Mouse (Mus musculus): ENCODE results near the gene Hist1h2ad. TPM values are rescaled to one million over a fixed set of nuclear protein-coding genes. Genes with fewer than 3 reads are reported as not detected.

Gene Hist1h2ad
- polyA plus RNA-seq, 1 experiment, result 76.8 TPM

- Histone ChIP-seq H3K27me3 (ENCODE audit: control insufficient read depth, insufficient read depth, low read length) (no peaks in the 10 kb centered on the region), H3K27ac (ENCODE audit: control insufficient read depth, insufficient read depth, low read length) (no peak overlapping the region; the same call in 1 of the 2 replicates), H3K4me3 (ENCODE audit: control insufficient read depth, insufficient read depth, low read length) (no peak overlapping the region), H3K36me3 (ENCODE audit: control insufficient read depth, insufficient read depth, low read length) (no peaks in the 10 kb centered on the region), H3K4me1 (replicated peaks; ENCODE audit: control insufficient read depth, insufficient read depth, low read length) (peaks cover 3% of the 10 kb centered on the region)
- TF ChIP-seq POLR2A (IDR thresholded peaks at IDR 0.05; ENCODE audit: control insufficient read depth, extremely low read depth, insufficient read depth, low read length, poor library complexity) (no peak), CTCF (IDR thresholded peaks at IDR 0.05; ENCODE audit: borderline replicate concordance, control insufficient read depth, extremely low read depth, insufficient read depth, low read length, poor library complexity) (no peak)
- WGBS, result 53% methylated on average over 7 of the region's 7 CpGs
- no peak for DNase-seq
Observed at GRCm38 (mm10) chr13:23576351-23576881, 2.2 kb downstream of the Hist1h2ad start.

- 69% methylated on average over 6 of the region's 6 CpGs for WGBS
- DNase-seq, result no peak
- Histone ChIP-seq H3K27me3 (ENCODE audit: control insufficient read depth, insufficient read depth, low read length) (no peaks in the 10 kb centered on the region), H3K4me1 (replicated peaks; ENCODE audit: control insufficient read depth, insufficient read depth, low read length) (peaks cover 6% of the 10 kb centered on the region), H3K27ac (ENCODE audit: control insufficient read depth, insufficient read depth, low read length) (no peak overlapping the region; the same call in 1 of the 2 replicates), H3K4me3 (ENCODE audit: control insufficient read depth, insufficient read depth, low read length) (no peak overlapping the region), H3K36me3 (ENCODE audit: control insufficient read depth, insufficient read depth, low read length) (no peaks in the 10 kb centered on the region)
- no peak for TF ChIP-seq CTCF (IDR thresholded peaks at IDR 0.05; ENCODE audit: borderline replicate concordance, control insufficient read depth, extremely low read depth, insufficient read depth, low read length, poor library complexity)
- no peak for TF ChIP-seq POLR2A (IDR thresholded peaks at IDR 0.05; ENCODE audit: control insufficient read depth, extremely low read depth, insufficient read depth, low read length, poor library complexity)
Observed at GRCm38 (mm10) chr13:23576906-23577639, 2.9 kb downstream of the Hist1h2ad start.

GRCm38 (mm10) chr13:23577835-23578234 is 3.7 kb downstream of the Hist1h2ad start:
- H3K4me1 ChIP-seq (replicated peaks; ENCODE audit: control insufficient read depth, insufficient read depth, low read length), result peaks cover 8% of the 10 kb centered on the region
- no peaks in the 10 kb centered on the region for H3K27me3 ChIP-seq (ENCODE audit: control insufficient read depth, insufficient read depth, low read length)
- TF ChIP-seq CTCF (IDR thresholded peaks at IDR 0.05; ENCODE audit: borderline replicate concordance, control insufficient read depth, extremely low read depth, insufficient read depth, low read length, poor library complexity) (no peak), POLR2A (IDR thresholded peaks at IDR 0.05; ENCODE audit: control insufficient read depth, extremely low read depth, insufficient read depth, low read length, poor library complexity) (no peak)
- no peak for DNase-seq
- no peak overlapping the region for H3K4me3 ChIP-seq (ENCODE audit: control insufficient read depth, insufficient read depth, low read length)
- H3K36me3 ChIP-seq (ENCODE audit: control insufficient read depth, insufficient read depth, low read length), result no peaks in the 10 kb centered on the region
- H3K27ac ChIP-seq (ENCODE audit: control insufficient read depth, insufficient read depth, low read length), result no peak overlapping the region
- 95% methylated on average over 1 of the region's 1 CpGs for WGBS

- peak; percentile 95 for DNase-seq
- H3K27ac ChIP-seq (ENCODE audit: control insufficient read depth, insufficient read depth, low read length), result peak within 1 kb of the TSS; percentile 73
- no peak for TF ChIP-seq CTCF (IDR thresholded peaks at IDR 0.05; ENCODE audit: borderline replicate concordance, control insufficient read depth, extremely low read depth, insufficient read depth, low read length, poor library complexity)
- peak; percentile 98 for TF ChIP-seq POLR2A (IDR thresholded peaks at IDR 0.05; ENCODE audit: control insufficient read depth, extremely low read depth, insufficient read depth, low read length, poor library complexity)
- H3K4me3 ChIP-seq (ENCODE audit: control insufficient read depth, insufficient read depth, low read length), result peak within 1 kb of the TSS; percentile 49
- WGBS, result under 1% methylated on average over 43 of the region's 43 CpGs
- no peaks in the 10 kb centered on the region for H3K27me3 ChIP-seq (ENCODE audit: control insufficient read depth, insufficient read depth, low read length)
- H3K36me3 ChIP-seq (ENCODE audit: control insufficient read depth, insufficient read depth, low read length), result no peaks in the 10 kb centered on the region
- peaks cover 10% of the 10 kb centered on the region for H3K4me1 ChIP-seq (replicated peaks; ENCODE audit: control insufficient read depth, insufficient read depth, low read length)
Observed at GRCm38 (mm10) chr13:23581408-23582218, 7.4 kb downstream of the Hist1h2ad start, which contains the start of gene Hist1h4d. Hist1h4d (plus strand) TSS chr13:23581598.

GRCm38 (mm10) chr13:23582219-23583056 is 8.3 kb downstream of the Hist1h2ad start:
- no peaks in the 10 kb centered on the region for H3K27me3 ChIP-seq (ENCODE audit: control insufficient read depth, insufficient read depth, low read length)
- H3K4me3 ChIP-seq (ENCODE audit: control insufficient read depth, insufficient read depth, low read length), result no peak overlapping the region
- WGBS, result 31% methylated on average over 6 of the region's 6 CpGs
- H3K36me3 ChIP-seq (ENCODE audit: control insufficient read depth, insufficient read depth, low read length), result no peaks in the 10 kb centered on the region
- peak overlapping the region; percentile 69 for H3K27ac ChIP-seq (ENCODE audit: control insufficient read depth, insufficient read depth, low read length)
- TF ChIP-seq CTCF (IDR thresholded peaks at IDR 0.05; ENCODE audit: borderline replicate concordance, control insufficient read depth, extremely low read depth, insufficient read depth, low read length, poor library complexity), result no peak
- no peak for TF ChIP-seq POLR2A (IDR thresholded peaks at IDR 0.05; ENCODE audit: control insufficient read depth, extremely low read depth, insufficient read depth, low read length, poor library complexity)
- peaks cover 11% of the 10 kb centered on the region for H3K4me1 ChIP-seq (replicated peaks; ENCODE audit: control insufficient read depth, insufficient read depth, low read length)
- no peak for DNase-seq
